Mouse (Mus musculus) liver, embryonic 12.5 days (tissue): ENCODE results near the gene Olfr223. TPM values are rescaled to one million over a fixed set of nuclear protein-coding genes. Genes with fewer than 3 reads are reported as not detected.

ENCODE experiments used
- ATAC-seq: fragments of 200-750 bp; cut with Nextera tagmentation; 2 replicates; pipeline ENCODE4 v1.8.0; 2017; ENCODE audit warnings: moderate number of reproducible peaks, mild to moderate bottlenecking, moderate library complexity
- H3K27ac ChIP-seq: fragments of 300-500 bp; sonication (generic); 2 replicates; pipeline ENCODE4 v1.5.1; 2016; ENCODE audit warnings: mild to moderate bottlenecking
- H3K27me3 ChIP-seq: fragments of 300-500 bp; sonication (generic); replicated peaks from 2 replicates; pipeline ENCODE4 v1.6.1; 2016; ENCODE audit warnings: mild to moderate bottlenecking, moderate library complexity
- H3K36me3 ChIP-seq: fragments of 300-500 bp; sonication (generic); 2 replicates; pipeline ENCODE4 v1.6.1; 2016; ENCODE audit warnings: mild to moderate bottlenecking, moderate library complexity
- H3K4me1 ChIP-seq: fragments of 300-500 bp; sonication (generic); 2 replicates; pipeline ENCODE4 v1.6.1; 2016
- H3K4me2 ChIP-seq: fragments of 300-500 bp; sonication (generic); 2 replicates; pipeline ENCODE4 v1.6.1; 2016; ENCODE audit warnings: mild to moderate bottlenecking, moderate library complexity
- H3K4me3 ChIP-seq: fragments of 300-500 bp; sonication (generic); 2 replicates; pipeline ENCODE4 v1.5.1; 2016; ENCODE audit warnings: mild to moderate bottlenecking, moderate library complexity
- H3K9ac ChIP-seq: fragments of 300-500 bp; sonication (generic); 2 replicates; pipeline ENCODE4 v1.6.1; 2016; ENCODE audit warnings: mild to moderate bottlenecking, moderate library complexity
- H3K9me3 ChIP-seq: fragments of 300-500 bp; sonication (generic); replicated peaks from 2 replicates; pipeline ENCODE4 v1.6.1; 2016; ENCODE audit warnings: mild to moderate bottlenecking, moderate library complexity
- WGBS: fragments of 180-500 bp; shearing (Covaris S2); methylation state at CpG from one replicate; pipeline ENCODE4 v1.1.7; 2016; ENCODE audit not compliant: insufficient replicate concordance; 5-methylcytosine and 5-hydroxymethylcytosine counted together
- polyA plus RNA-seq: library from polyadenylated mRNA; unstranded; fragments of >200 nt; fragmentation: Nextera tagmentation; extraction: Ambion mirVana; gene quantifications from 2 replicates; pipeline ENCODE4 v1.2.1, GENCODE M21; 2016

Gene Olfr223
- not detected in 2 replicates for polyA plus RNA-seq

DNA sequence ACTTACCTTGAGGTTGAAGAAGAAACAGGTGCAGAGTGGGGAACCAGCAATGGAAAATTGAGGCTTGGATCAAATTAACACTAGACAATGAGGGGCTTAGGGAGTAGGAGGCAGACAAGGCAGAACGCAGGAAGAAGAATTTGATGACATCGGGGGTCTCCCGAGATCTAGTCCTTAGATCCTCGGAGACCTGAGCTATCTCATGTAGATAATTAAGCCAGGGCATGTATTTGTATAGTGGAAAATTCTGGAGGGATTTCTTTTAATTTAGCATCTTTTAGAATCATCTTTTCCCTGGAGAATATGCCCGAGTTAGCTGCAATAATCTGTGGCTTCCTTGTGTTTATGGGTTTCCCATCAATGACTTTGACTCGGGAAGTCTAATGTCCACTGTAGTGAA, at the start of gene Olfr223:
Gene Olfr223, minus strand, starts transcription at position 101 of the 400 bp plus-strand sequence.
- ATAC-seq, result no peak
- no peaks in the 10 kb centered on the region for H3K9me3 ChIP-seq
- no peak within 1 kb of the TSS for H3K4me3 ChIP-seq
- H3K4me1 ChIP-seq, result no peaks in the 10 kb centered on the region
- H3K4me2 ChIP-seq, result no peak within 1 kb of the TSS
- H3K36me3 ChIP-seq, result no peaks in the 10 kb centered on the region
- WGBS, result 62% methylated on average over 6 of the region's 6 CpGs
- H3K27ac ChIP-seq, result no peak within 1 kb of the TSS
- H3K9ac ChIP-seq, result no peak within 1 kb of the TSS
- H3K27me3 ChIP-seq, result no peaks in the 10 kb centered on the region

DNA sequence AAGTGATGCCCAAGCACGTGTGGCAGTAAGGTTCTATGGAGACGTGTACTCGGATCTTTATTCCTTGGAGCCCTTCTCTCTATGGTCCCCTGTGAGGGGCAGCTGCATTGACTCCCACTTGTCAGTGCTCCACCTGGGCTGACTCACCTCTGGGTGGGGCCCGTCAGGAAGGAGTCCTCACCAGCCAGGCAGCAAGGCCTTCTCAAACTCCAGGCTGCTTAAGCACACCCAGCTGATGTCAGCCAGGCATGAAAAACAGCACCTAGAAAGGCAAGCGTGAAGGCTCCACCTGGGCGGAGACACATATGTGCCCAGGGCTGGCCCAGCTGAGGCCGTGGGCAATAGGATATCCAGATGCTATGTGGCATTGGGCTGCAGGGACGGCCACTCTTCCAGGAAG, 49.3 kb upstream of the Olfr223 start:
- Histone ChIP-seq H3K9ac (no peak overlapping the region), H3K27ac (no peak overlapping the region), H3K9me3 (no peaks in the 10 kb centered on the region), H3K4me1 (0 out of 2 replicates have a peak, but pooled peaks cover 5% of the 10 kb centered on the region), H3K27me3 (peaks cover 16% of the 10 kb centered on the region), H3K4me3 (no peak overlapping the region), H3K4me2 (no peak overlapping the region), H3K36me3 (no peaks in the 10 kb centered on the region)
- no peak for ATAC-seq
- WGBS, result 71% methylated on average over 8 of the region's 8 CpGs

DNA sequence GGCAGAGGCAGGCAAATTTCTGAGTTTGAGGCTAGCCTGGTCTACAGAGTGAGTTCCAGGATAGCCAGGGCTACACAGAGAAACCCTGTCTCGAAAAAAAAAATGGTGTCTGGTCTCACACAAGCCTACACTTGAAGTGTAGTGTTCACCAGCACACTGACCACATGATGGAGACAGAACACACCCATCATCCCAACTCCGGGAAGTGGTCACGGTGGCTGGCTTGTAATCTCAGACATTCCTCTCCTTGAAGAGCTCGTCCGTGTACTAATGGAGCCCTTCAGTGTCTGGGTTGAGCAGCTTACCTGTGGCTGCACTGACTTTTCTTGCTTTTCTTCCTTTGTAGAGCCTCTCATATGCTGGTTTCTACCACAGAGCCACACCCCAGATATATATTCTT, 48.1 kb upstream of the Olfr223 start:
- Histone ChIP-seq H3K4me1 (0 out of 2 replicates have a peak, but pooled peaks cover 12% of the 10 kb centered on the region), H3K9me3 (no peaks in the 10 kb centered on the region), H3K9ac (no peak overlapping the region), H3K27me3 (peaks cover 16% of the 10 kb centered on the region), H3K4me3 (no peak overlapping the region), H3K27ac (no peak overlapping the region), H3K36me3 (no peaks in the 10 kb centered on the region), H3K4me2 (no peak overlapping the region)
- ATAC-seq, result no peak
- 45% methylated on average over 5 of the region's 5 CpGs for WGBS

DNA sequence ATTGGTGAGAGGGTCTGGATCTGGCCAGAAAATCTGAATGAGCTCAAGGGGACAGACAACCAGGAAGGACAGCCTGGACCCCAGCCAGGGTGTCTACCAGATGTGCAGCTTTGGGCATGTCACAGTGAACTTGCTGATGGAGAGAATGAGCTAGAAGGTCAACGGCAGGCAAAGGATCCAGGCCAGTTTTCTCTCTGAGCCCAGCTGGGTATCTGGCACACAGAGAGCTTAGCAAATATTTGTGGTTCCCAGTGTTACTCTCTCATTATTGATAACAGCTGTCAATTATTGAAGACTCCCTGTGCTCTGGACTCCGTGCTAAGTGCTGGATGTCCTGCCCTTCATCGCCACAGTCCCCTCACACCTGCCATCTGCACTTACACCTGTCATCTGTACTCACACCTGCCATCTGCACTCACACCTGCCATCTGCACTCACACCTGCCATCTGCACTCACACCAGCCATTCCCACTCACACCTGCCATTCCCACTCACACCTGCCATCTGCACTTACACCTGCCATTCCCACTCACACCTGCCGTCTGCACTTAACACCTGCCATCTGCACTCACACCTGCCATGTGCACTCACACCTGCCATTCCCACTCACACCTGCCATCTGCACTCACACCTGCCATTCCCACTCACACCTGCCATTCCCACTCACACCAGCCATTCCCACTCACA, 47.0 kb upstream of the Olfr223 start:
- no peak for ATAC-seq
- 68% methylated on average over 4 of the region's 4 CpGs for WGBS
- Histone ChIP-seq H3K27me3 (peaks cover 16% of the 10 kb centered on the region), H3K9me3 (no peaks in the 10 kb centered on the region), H3K4me2 (no peak overlapping the region), H3K4me1 (0 out of 2 replicates have a peak, but pooled peaks cover 12% of the 10 kb centered on the region), H3K27ac (no peak overlapping the region), H3K36me3 (no peaks in the 10 kb centered on the region), H3K4me3 (no peak overlapping the region), H3K9ac (no peak overlapping the region)

DNA sequence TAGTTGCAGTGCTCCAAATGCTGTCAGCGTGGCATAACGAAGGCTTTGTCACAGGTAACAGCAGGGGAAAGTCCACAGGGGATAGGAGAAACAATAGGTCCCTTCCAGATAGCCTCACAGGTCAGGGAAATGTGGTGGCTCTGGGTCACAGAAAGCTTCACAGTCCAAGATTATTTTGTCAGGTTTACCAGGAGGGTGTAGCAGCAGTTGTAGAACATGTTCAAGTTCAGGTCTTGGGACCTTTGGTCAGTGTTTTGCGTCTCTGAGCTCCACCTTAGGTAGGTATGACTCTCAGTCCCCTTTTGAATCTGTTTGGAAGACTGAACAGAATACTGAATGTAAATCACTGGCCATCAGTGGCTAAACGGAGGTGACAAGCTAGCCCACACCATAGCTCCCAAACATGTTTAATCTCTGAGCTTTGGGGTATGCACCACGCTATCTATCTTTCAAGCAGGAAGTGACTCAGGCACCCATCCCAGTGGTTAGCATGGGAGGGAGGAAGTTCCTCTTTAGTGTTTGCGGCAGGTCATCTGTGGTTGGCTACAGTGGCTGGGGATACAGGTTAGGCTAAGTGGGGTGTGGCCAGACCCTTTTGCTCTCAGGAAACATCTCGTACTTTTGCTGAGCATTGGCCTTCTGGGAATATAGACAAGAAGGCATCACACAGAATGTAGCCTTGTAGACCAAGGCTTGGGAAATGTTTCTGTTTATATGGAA, 43.8 kb upstream of the Olfr223 start:
- WGBS, result 33% methylated on average over 7 of the region's 7 CpGs
- no peak for ATAC-seq
- H3K4me2 ChIP-seq, result no peak overlapping the region

DNA sequence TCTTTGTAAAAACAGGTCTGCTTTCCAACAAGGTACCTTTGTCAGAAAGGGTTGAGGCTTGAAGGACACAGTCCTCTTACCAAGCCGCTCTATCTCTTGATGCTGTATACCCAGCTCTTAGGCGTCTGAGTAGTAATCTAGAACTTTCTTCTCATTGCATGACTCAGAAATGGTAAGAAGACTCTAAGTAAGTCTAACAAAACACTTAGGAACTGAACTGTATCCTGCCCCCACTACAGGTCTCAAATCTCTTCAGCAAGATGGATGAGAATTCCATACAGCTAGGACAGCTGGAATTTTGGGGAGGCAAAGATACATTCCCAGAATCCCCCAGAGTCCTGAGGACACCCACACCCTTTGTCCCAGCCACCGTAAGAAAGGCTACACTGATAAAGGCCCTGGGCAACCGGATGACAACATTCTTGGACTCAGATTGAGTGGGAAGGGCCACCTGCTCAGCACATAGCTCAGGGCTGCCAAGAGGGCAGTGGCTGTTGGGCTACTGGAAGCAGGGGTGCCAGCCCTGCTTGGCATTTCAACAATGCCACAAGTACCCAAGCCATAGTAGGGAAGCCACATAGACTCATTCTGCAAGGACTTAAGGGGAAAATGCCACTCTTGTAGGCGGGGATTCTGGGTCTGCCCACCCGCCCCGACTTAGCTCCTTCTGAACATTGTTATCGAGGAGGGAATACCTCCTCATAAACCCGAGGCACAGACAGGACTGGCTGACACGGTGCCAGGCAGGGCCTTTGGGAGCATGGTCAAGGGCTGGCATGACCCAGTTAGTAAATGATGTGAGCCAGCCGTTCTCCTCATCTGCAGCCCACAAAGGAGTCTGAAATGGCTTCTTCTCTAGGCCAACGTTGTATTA, 43.0 kb upstream of the Olfr223 start:
- peaks cover 13% of the 10 kb centered on the region for H3K27me3 ChIP-seq
- no peak overlapping the region for H3K4me2 ChIP-seq
- no peak overlapping the region for H3K4me3 ChIP-seq
- 62% methylated on average over 12 of the region's 12 CpGs for WGBS
- H3K9ac ChIP-seq, result no peak overlapping the region
- no peaks in the 10 kb centered on the region for H3K36me3 ChIP-seq
- H3K9me3 ChIP-seq, result no peaks in the 10 kb centered on the region
- no peak overlapping the region for H3K27ac ChIP-seq
- 0 out of 2 replicates have a peak, but pooled peaks cover 12% of the 10 kb centered on the region for H3K4me1 ChIP-seq
- ATAC-seq, result no peak

More for the DNA sequence above, 43.8 kb upstream of the Olfr223 start:
- Histone ChIP-seq H3K4me3 (no peak overlapping the region), H3K36me3 (no peaks in the 10 kb centered on the region), H3K27me3 (peaks cover 7% of the 10 kb centered on the region), H3K4me1 (0 out of 2 replicates have a peak, but pooled peaks cover 12% of the 10 kb centered on the region), H3K9me3 (no peaks in the 10 kb centered on the region), H3K27ac (no peak overlapping the region), H3K9ac (no peak overlapping the region)

DNA sequence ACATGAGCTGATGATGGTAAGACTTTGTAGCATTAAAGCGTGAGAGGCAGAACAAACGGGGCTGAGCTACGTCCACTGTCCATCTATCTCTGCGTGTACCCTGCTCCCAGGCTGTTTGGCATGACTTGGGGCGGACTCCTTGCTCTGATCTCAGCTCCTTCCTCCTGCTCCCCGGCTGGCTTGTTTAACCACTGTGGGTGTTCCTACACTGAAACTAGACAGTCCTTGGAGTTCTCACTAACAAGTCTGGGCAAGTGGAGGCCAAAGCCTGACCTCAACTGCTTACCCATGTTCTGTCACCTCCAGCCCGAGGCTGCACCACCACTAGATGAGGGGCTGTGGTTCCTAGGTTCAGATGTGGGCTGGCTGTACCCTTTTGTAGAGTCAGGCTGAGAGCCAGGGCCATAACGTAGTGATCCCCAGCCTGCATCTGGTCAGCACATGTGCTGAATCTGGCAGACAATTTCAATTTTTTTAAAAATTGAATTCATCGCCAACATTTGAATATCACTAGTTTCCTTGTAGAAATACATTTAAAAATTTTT, 42.2 kb upstream of the Olfr223 start:
- Histone ChIP-seq H3K4me3 (no peak overlapping the region), H3K36me3 (no peaks in the 10 kb centered on the region), H3K9ac (no peak overlapping the region), H3K4me1 (0 out of 2 replicates have a peak, but pooled peaks cover 12% of the 10 kb centered on the region), H3K27me3 (peaks cover 19% of the 10 kb centered on the region), H3K4me2 (no peak overlapping the region), H3K9me3 (no peaks in the 10 kb centered on the region), H3K27ac (no peak overlapping the region)
- no peak for ATAC-seq
- WGBS, result 69% methylated on average over 9 of the region's 9 CpGs

DNA sequence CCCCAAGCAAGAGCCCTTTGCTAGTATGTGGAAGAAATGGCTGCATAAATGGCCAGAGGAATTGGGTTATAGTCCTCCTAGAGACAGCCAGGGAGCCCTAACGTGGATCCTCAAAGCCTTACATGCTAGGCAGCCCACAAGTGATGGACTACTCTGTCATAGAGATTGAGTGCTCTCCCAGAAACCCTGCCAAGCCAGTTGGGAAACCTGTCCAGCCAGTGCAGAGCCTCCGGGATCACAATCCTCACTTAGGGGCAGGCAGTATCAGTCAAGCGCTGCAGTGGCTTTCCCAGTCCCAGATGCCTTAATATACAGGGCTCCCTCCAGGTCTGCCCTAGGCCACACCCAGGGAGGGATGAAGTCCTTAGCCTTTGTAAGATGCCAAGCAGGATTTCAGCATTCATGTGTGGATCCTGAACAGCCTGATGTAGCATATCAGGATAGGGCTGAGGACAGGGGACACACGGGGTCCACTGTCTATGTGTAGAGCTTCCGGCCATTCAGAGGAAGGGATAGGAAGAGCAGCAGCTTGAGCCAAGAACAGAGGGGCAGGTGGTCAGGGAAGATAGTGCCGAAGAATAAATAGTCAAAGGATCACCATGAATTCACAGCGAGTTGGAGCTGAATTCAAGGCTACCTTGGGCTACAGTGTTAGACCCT, 41.0 kb upstream of the Olfr223 start:
- Histone ChIP-seq H3K27me3 (peaks cover 19% of the 10 kb centered on the region), H3K4me2 (no peak overlapping the region), H3K9me3 (no peaks in the 10 kb centered on the region), H3K9ac (no peak overlapping the region), H3K4me3 (no peak overlapping the region), H3K4me1 (0 out of 2 replicates have a peak, but pooled peaks cover 9% of the 10 kb centered on the region), H3K27ac (no peak overlapping the region), H3K36me3 (no peaks in the 10 kb centered on the region)
- WGBS, result 64% methylated on average over 7 of the region's 7 CpGs
- ATAC-seq, result no peak

DNA sequence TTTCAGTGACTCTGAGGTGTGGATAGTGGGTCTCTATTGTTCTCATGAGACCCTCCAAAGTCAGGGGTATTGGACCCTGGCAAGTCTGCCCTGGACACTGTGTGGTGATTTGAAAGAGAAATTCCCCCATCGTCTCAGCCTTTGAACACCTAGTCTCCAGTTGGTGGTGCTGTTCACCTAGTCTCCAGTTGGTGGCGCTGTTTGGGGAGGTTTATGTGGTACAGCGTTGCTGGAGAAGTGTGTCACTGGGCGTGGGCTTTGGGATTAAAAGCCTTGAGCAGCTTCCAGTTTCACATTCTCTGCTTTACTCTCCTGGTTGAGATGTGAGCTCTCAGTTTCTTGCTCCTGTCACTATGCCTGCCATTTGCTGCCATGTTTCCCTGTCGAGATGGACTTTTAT, 39.9 kb upstream of the Olfr223 start:
- H3K27me3 ChIP-seq, result peaks cover 19% of the 10 kb centered on the region
- 0 out of 2 replicates have a peak, but pooled peaks cover 7% of the 10 kb centered on the region for H3K4me1 ChIP-seq
- H3K9me3 ChIP-seq, result no peaks in the 10 kb centered on the region
- no peak overlapping the region for H3K27ac ChIP-seq
- no peak overlapping the region for H3K9ac ChIP-seq
- 24% methylated on average over 5 of the region's 5 CpGs for WGBS
- no peak overlapping the region for H3K4me3 ChIP-seq
- H3K4me2 ChIP-seq, result no peak overlapping the region
- H3K36me3 ChIP-seq, result no peaks in the 10 kb centered on the region
- no peak for ATAC-seq

DNA sequence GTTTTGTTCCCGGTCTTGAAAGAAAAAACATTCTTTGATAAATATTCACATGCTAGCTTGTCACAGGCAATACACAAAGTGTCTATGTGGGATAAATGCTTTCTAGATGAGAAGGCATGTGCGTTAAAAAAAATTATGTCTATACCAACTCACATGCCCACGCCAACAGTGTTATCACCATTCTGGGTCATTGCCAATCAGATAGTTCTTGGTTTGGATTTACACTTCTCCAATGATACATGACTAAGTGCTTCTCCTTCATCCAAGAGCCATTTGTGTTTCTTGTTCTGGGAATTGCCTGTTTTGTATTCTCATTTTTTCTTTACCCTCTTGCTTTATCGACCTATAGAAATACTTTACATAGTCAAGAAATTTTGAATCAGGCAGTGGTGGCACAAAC, 38.9 kb upstream of the Olfr223 start:
- Histone ChIP-seq H3K4me3 (no peak overlapping the region), H3K27ac (no peak overlapping the region), H3K9me3 (no peaks in the 10 kb centered on the region), H3K4me2 (no peak overlapping the region), H3K9ac (no peak overlapping the region), H3K4me1 (0 out of 2 replicates have a peak, but pooled peaks cover 5% of the 10 kb centered on the region), H3K36me3 (no peaks in the 10 kb centered on the region), H3K27me3 (peaks cover 19% of the 10 kb centered on the region)
- 63% methylated on average over 4 of the region's 4 CpGs for WGBS
- ATAC-seq, result no peak

DNA sequence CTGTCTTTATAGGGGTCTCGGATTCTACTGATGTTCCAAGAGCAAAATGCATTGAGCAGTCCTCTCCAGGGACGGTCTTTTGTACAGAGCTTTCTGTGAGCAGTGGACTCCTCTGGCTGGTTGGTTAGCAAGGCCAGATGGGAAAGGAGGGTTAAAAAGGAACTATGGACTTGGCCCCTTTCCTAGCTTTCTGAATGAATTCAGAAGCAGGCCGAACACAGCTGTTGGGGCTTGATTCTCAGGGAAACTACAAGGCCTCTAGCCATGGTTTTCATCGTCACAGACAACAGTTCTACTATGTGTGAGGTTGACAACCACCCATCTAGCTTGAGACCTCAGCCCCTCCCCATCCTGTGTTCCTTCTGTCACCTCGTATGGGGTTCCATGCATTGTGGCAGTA, 36.8 kb upstream of the Olfr223 start:
- no peak overlapping the region for H3K4me3 ChIP-seq
- H3K4me2 ChIP-seq, result no peak overlapping the region
- WGBS, result 61% methylated on average over 5 of the region's 5 CpGs
- H3K4me1 ChIP-seq, result no peaks in the 10 kb centered on the region
- H3K36me3 ChIP-seq, result no peaks in the 10 kb centered on the region
- no peak overlapping the region for H3K27ac ChIP-seq
- H3K27me3 ChIP-seq, result peaks cover 19% of the 10 kb centered on the region
- H3K9ac ChIP-seq, result no peak overlapping the region
- no peaks in the 10 kb centered on the region for H3K9me3 ChIP-seq
- ATAC-seq, result no peak
